Mouse (Mus musculus) embryo, embryonic 10 days (tissue): Measurements from ENCODE around the gene Pla2g4a.
A peak's percentile ranks its signal among the peaks of the same experiment; 100 is the strongest.

Source experiments
- DNase-seq: peaks from one replicate; pipeline ENCODE4 v3.0.0-alpha.2; 2015; ENCODE audit warnings: low spot score

Pla2g4a gene

GRCm38 (mm10) chr1:149854867-149855266, 106.2 kb downstream of the Pla2g4a start:
- no peak for DNase-seq

GRCm38 (mm10) chr1:149846655-149847054, 114.4 kb downstream of the Pla2g4a start:
- DNase-seq = no peak

- DNase-seq = no peak
Observed at GRCm38 (mm10) chr1:149841845-149842244, 119.2 kb downstream of the Pla2g4a start.

- DNase-seq = no peak
Observed at GRCm38 (mm10) chr1:149840961-149841416, 120.1 kb downstream of the Pla2g4a start.

GRCm38 (mm10) chr1:149840312-149840930, 120.7 kb downstream of the Pla2g4a start:
- DNase-seq = no peak

- no peak for DNase-seq
Observed at GRCm38 (mm10) chr1:149836496-149836895, 124.6 kb downstream of the Pla2g4a start.

GRCm38 (mm10) chr1:149833876-149834275, 127.2 kb downstream of the Pla2g4a start:
- no peak for DNase-seq

GRCm38 (mm10) chr1:149832952-149833351, 128.1 kb downstream of the Pla2g4a start:
- peak; percentile 59 for DNase-seq

- DNase-seq = no peak
Observed at GRCm38 (mm10) chr1:149832514-149832913, 128.6 kb downstream of the Pla2g4a start.

GRCm38 (mm10) chr1:149831100-149831499, 130.0 kb downstream of the Pla2g4a start:
- no peak for DNase-seq

- DNase-seq = no peak
Observed at GRCm38 (mm10) chr1:149813616-149814345, 147.3 kb downstream of the Pla2g4a start.

- no peak for DNase-seq
Observed at GRCm38 (mm10) chr1:149809527-149809926, 151.6 kb downstream of the Pla2g4a start.
